Mouse (Mus musculus): ENCODE results near the gene Plekhh3.

The Plekhh3 gene

DNA sequence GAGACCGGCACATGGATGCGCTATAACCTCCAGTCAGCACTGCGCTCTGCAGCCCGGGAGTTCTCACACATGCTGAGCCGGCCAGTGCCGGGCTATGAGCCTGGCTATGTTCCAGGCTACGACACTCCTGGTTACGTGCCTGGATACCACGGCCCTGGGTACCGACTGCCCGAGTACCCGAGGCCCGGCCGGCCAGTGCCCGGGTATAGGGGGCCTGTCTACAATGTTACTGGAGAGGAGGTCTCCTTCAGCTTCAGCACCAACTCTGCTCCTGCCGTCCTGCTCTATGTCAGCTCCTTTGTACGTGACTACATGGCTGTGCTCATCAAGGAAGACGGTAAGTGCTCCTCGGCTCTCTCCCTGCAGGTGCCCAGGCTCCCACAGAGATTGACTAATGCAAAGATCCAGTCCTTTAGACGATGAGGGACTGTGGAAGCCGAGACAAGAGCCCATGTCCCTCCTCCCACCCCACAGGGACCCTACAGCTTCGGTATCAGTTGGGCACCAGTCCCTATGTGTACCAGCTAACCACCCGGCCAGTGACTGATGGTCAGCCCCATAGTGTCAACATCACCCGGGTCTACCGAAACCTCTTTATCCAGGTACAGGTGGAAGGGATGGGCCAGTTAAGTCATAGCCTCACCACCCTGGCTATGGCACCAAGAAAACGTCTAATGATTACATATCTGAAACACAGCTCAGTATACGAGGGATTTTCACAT lies 15.5 kb upstream of the Plekhh3 start:
- DNase-seq = peak; percentile 52 to 65

GRCm38 (mm10) chr11:101185441-101185840 lies 14.3 kb upstream of the Plekhh3 start:
- DNase-seq = peak; percentile 7 to 20

- DNase-seq = peak; percentile 13 to 26
Measured at GRCm38 (mm10) chr11:101184984-101185383, 13.8 kb upstream of the Plekhh3 start.

- DNase-seq = peak; percentile 69 to 73
Measured at GRCm38 (mm10) chr11:101182771-101183517, 11.8 kb upstream of the Plekhh3 start.

DNA sequence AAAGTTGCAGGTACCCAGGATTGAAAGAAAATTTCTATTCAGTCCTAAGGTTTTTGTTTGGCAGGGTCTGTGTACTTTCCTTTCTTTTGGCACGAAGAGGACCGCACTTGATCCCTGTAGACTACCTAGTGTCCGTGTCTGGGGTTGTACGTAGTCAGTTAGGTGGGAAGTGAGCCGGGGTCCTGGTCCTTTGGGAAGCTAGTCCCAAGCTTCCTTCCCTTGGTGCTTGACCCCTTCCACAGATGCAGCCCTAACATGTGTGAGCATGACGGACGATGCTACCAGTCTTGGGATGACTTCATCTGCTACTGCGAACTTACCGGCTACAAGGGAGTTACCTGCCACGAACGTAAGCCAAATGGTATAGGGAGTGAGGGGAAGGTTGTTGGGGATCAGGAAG lies 10.8 kb upstream of the Plekhh3 start:
- DNase-seq = peak in 1 of 2 experiments; percentile 4

DNA sequence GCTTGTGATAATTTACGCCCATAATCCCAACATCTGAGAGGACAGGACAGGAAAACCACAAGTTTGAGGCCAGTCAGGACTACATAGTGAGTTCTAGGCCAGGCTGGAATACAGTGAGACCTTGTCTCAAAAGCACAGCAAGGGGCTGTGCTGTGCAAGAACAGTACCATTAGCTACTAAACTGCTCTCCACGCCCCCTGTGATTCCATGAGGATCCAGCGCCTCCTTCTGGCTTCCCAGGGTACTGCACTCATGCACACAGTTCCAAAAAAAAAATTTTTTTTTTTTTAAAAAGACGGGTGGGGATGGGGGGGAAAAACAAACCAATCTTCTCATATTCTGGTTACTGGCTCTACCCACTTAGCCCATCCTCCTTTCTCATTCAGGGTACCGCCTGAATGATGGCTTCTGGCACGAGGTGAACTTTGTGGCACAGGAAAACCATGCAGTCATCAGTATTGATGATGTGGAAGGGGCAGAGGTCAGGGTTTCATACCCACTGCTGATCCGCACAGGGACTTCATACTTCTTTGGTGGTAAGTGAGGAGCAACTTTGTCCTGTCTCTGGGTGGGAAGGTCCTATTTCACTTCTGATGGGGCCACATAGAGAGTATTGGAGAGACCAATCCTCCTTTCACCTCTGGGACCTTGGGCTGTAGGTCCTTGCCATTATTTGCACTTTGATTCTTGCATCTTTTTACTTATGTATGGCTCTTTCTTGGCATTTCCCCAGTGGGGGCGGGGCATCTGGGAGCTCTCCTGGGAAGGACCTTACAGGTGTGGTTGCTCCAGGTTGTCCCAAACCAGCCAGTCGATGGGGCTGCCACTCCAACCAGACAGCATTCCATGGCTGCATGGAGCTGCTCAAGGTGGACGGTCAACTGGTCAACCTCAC lies 9.9 kb upstream of the Plekhh3 start:
- DNase-seq = peak; percentile 85 to 96

DNA sequence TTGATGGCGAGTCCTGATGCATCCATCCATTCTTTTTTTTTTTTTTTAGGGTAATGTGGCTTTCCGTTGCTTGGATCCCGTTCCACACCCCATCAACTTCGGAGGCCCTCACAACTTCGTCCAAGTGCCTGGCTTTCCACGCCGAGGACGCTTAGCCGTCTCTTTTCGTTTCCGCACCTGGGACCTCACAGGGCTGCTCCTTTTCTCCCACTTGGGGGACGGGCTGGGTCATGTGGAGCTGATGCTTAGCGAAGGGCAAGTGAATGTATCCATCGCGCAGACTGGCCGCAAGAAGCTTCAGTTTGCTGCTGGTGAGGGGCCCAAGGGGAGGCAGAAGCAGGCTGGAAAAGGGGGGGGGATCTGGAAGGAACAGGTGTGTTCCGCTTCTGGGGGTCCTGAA lies 9.1 kb upstream of the Plekhh3 start:
- peak in 1 of 2 experiments; percentile 21 for DNase-seq

DNA sequence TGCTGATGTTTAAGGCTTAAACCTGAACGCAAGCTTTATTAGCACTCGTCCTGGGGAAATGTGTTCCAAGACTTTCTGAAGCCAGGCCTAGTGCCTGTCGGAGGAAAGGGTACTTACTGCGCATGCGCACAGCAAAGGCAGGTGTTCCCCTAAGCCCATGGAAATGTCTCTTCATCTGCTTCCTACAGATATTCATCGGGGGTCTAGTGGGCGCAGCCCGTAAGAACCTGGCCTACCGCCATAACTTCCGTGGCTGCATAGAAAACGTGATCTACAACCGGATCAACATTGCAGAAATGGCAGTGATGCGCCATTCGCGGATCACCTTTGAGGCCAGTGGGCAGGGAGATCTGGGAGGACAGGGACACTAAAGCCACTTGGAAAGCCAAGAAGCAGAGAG lies 8.2 kb upstream of the Plekhh3 start:
- DNase-seq = peak; percentile 67 to 68

DNA sequence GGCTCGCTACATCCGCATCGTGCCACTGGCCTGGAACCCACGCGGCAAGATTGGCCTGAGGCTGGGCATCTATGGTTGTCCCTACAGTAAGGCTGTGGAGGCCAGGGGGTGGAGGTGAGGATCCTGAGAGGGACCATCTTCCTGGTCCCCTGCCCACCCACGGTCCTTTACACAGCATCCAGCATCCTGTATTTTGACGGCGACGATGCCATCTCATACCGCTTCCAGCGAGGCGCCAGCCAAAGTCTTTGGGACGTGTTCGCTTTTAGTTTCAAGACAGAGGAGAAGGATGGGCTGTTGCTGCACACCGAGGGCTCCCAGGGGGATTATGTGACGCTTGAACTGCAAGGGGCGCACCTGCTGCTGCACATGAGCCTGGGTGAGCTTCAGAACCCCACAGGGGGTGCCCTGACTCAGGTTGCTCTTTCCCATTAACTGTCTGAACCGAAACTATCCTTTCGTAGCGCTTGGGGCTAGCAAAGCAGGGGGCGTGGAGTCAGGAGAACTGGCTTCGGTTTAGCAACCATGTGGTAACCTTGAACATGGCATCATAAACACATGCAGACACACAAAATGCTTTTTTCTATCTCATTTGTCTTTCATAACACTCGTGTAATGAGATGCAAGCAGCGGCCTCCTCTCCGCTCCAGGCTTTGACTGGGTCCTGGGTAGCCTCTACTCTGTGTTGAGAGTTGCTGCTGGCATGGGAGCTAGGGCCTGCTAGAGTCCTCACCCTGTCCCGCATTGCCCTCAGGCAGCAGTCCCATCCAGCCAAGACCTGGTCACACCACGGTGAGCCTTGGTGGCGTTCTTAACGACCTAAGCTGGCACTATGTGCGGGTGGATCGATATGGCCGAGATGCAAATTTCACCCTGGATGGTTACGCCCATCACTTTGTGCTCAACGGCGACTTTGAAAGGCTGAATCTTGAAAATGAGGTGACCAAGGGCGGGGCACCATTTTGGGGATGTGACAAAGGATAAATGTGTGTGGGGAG lies 7.2 kb upstream of the Plekhh3 start:
- DNase-seq = peak; percentile 52 to 61

DNA sequence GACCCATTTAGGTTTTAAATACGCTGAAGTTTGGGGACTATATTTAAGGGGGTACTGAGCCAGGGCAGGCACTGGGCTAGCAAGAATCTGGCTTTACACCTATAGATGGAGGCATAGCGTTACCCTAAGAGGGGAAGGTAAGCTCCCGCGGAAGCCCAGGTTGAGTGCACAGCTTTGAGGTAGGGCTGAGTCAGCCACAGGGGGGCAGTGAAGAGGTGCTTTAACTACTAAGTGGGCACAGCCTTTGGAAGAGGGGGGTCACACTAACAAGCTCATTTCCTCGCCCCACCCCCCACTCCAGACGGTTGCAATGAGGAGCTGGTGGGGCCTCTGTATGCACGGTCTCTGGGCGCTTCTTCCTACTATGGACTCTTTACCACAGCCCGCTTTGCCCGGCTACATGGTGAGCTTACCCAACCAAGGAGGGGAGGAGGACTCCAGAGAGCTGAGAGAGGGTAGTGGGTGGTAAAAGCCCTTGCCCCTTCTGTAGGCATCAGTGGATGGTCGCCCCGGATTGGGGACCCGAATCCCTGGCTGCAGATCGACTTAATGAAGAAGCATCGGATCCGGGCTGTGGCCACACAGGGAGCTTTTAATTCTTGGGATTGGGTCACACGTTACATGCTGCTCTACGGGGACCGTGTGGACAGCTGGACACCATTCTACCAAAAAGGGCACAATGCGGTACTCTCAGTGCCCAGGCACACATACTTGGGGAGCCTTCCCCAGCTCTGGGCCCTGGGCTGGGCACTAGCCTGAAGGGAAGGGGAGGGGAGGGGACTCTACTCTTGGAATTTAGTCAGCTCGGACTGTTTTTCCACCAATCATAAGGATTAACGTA lies 6.0 kb upstream of the Plekhh3 start:
- peak; percentile 94 to 97 for DNase-seq

GRCm38 (mm10) chr11:101176117-101176691 lies 5.1 kb upstream of the Plekhh3 start:
- DNase-seq = peak; percentile 83

- peak; percentile 84 to 86 for DNase-seq
Measured at GRCm38 (mm10) chr11:101175636-101176116, 4.5 kb upstream of the Plekhh3 start.

DNA sequence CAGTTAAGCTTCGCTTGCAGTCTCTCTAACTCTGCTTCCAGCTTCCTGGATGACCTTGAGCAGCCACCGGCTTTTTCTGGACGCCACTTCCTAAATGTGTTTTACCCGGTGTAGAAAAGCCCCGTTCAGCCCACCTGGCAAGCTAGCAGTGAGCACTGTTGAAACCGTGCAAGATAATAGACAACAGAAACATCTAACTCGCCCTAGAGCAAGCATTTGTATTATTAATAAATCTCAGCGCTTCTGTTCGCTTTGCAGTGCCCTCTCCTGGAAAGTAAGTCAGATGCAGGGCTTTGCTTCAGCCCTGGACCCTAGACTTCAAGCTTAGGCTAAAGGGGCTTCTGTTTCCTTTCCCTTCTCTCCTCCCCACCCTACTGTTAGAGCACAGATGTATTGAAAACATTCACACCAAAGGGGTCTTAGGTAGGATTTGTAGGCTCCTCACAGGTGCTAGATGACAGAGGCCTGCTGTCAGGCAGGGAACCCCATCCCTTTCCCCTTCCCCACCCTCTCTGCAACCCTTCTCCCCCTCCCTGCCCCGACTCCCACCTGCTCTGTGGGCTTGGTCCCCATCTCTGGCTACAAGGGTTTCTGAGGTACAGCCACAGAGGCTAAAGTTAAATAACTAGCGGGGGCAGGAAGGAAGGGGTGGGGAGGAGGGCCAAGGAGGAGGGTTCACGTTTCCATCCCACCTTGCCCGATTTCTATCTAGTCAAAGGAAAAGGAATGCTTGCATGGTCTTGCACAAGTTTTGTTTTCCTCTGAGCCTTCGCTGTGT lies 3.9 kb upstream of the Plekhh3 start, which contains the start of gene Ccr10:
TSS of gene Ccr10 (minus strand) at position 593 of the 778 bp plus-strand sequence.
- DNase-seq = peak; percentile 60 to 67

DNA sequence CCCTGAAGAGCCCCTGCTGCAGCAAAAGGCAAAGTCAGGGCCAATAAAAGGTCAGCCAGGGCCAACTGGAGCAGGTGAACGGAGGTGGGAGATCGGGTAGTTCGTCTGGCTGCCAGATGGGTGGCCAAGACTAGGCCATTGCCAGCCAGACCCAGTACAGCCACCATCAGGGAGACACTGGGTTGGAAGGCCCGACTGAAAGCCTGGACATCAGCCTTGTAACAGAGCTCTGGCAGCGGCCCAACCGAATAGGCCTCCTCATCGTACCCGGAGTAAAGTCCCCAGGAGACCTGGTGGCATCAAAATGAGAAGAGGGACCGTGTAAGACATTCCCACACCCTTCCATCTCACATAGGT lies 3.2 kb upstream of the Plekhh3 start:
- DNase-seq = peak; percentile 76 to 83

- DNase-seq = peak; percentile 76 to 79
Measured at GRCm38 (mm10) chr11:101173631-101174388, 2.7 kb upstream of the Plekhh3 start.

GRCm38 (mm10) chr11:101173112-101173511 lies 2.0 kb upstream of the Plekhh3 start:
- DNase-seq = peak; percentile 72 to 79

DNA sequence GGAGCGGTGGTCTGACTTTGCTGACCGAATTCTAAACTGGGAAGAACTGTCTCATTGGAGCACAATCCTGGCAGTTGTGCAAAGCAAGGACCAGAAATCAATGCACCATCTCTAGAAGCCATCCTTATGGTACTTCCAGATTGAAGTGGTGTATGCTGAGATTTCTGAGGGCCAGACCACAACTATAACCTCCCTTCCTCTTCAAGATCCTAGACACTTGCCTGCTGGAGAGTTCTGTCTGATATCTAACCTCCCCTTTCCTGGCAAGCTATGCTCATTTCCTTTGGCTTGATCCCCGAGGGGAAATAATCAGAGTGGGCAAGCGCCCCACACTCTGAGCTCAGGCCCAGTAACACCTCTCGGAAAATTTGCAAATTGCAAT lies 1.3 kb upstream of the Plekhh3 start:
- DNase-seq = no peak

DNA sequence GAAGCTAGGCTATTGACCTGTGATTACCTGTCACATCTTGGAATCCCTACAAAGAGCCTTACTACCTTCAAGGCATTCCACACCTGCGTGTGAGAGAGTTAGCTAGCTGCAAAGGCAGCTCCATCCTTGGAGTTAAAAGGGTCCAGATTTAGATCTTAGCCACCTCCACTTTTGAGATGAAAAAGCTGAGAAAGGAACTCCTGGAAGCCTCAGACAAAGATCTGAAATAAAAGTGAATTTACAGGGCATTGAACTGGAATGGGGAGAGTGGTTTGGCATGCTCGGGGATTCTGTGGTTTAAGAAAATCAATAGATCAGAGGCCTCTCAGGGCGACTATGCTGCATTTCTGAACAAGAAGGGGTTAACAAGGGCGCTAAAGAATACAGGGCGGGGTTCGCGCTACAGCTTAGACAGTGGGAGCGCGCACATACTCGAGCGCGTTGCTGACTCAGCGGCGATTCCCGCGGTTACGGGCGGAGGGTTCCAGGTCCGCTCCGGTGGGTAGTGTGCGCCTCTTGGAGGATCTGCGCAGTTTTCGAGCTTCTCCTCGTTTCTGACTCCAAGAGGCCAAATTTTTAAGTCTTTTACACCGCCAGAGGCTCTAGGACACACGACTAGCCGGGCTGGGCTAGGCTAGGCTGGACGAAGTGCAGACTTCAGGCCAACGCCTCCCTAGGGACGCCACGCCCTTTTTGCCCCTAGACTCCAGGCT lies 726 bp upstream of the Plekhh3 start:
- DNase-seq = peak; percentile 83 to 84
